Mouse (Mus musculus): ENCODE measurements at regions not wholly inside any gene's neighbourhood (a gene's known extent, or its start where the extent isn't known, plus 50 kb on each side); places are given as distances from the start of the nearest gene placed in this dataset.

GRCm38 (mm10) chr14:72854226-72854625, 144.4 kb upstream of the Fndc3a start:
- DNase-seq (ENCODE audit: extremely low read depth, low read depth, low spot score): no peak

- no peak for DNase-seq (ENCODE audit: extremely low read depth, low read depth, low spot score)
Measured at GRCm38 (mm10) chr14:72853104-72853503, 143.3 kb upstream of the Fndc3a start.

GRCm38 (mm10) chr14:72850884-72851283, 141.1 kb upstream of the Fndc3a start:
- no peak for DNase-seq (ENCODE audit: extremely low read depth, low read depth, low spot score)

- no peak for DNase-seq (ENCODE audit: extremely low read depth, low read depth, low spot score)
Measured at GRCm38 (mm10) chr14:72848271-72848955, 138.6 kb upstream of the Fndc3a start.

- no peak for DNase-seq (ENCODE audit: extremely low read depth, low read depth, low spot score)
Measured at GRCm38 (mm10) chr14:72847466-72847865, 137.7 kb upstream of the Fndc3a start.

GRCm38 (mm10) chr14:72845621-72846440, 136.0 kb upstream of the Fndc3a start:
- no peak for DNase-seq (ENCODE audit: extremely low read depth, low read depth, low spot score)

GRCm38 (mm10) chr14:72844753-72845369, 135.1 kb upstream of the Fndc3a start:
- DNase-seq (ENCODE audit: extremely low read depth, low read depth, low spot score): no peak

- no peak for DNase-seq (ENCODE audit: extremely low read depth, low read depth, low spot score)
Measured at GRCm38 (mm10) chr14:72841753-72842152, 131.9 kb upstream of the Fndc3a start.

GRCm38 (mm10) chr14:72835158-72835557, 125.4 kb upstream of the Fndc3a start:
- no peak for DNase-seq (ENCODE audit: extremely low read depth, low read depth, low spot score)

GRCm38 (mm10) chr14:72829261-72829660, 119.5 kb upstream of the Fndc3a start:
- no peak for DNase-seq (ENCODE audit: extremely low read depth, low read depth, low spot score)

GRCm38 (mm10) chr14:72825549-72825948, 115.7 kb upstream of the Fndc3a start:
- DNase-seq (ENCODE audit: extremely low read depth, low read depth, low spot score): no peak

- DNase-seq (ENCODE audit: extremely low read depth, low read depth, low spot score): no peak
Measured at GRCm38 (mm10) chr14:72822231-72822615, 112.4 kb upstream of the Fndc3a start.

- no peak for DNase-seq (ENCODE audit: extremely low read depth, low read depth, low spot score)
Measured at GRCm38 (mm10) chr14:72821517-72822230, 111.9 kb upstream of the Fndc3a start.

GRCm38 (mm10) chr14:72819037-72819436, 109.2 kb upstream of the Fndc3a start:
- DNase-seq (ENCODE audit: extremely low read depth, low read depth, low spot score): no peak

GRCm38 (mm10) chr14:72817764-72818163, 108.0 kb upstream of the Fndc3a start:
- DNase-seq (ENCODE audit: extremely low read depth, low read depth, low spot score): no peak

GRCm38 (mm10) chr14:72816847-72817246, 107.0 kb upstream of the Fndc3a start:
- DNase-seq (ENCODE audit: extremely low read depth, low read depth, low spot score): no peak

GRCm38 (mm10) chr14:72809138-72809537, 99.3 kb upstream of the Fndc3a start:
- DNase-seq (ENCODE audit: extremely low read depth, low read depth, low spot score): no peak

GRCm38 (mm10) chr14:72807947-72808346, 98.1 kb upstream of the Fndc3a start:
- no peak for DNase-seq (ENCODE audit: extremely low read depth, low read depth, low spot score)

GRCm38 (mm10) chr14:72807286-72807685, 97.5 kb upstream of the Fndc3a start:
- DNase-seq (ENCODE audit: extremely low read depth, low read depth, low spot score): no peak

GRCm38 (mm10) chr14:72806598-72806997, 96.8 kb upstream of the Fndc3a start:
- DNase-seq (ENCODE audit: extremely low read depth, low read depth, low spot score): no peak

GRCm38 (mm10) chr14:72803579-72803978, 93.8 kb upstream of the Fndc3a start:
- DNase-seq (ENCODE audit: extremely low read depth, low read depth, low spot score): no peak
